Mouse (Mus musculus) kidney, embryonic 15.5 days (tissue): ENCODE results near the gene Comtd1. TPM values are rescaled to one million over a fixed set of nuclear protein-coding genes. Genes with fewer than 3 reads are reported as not detected.

Source experiments
- polyA plus RNA-seq: library from polyadenylated mRNA; unstranded; fragments of >200 nt; fragmentation: Nextera tagmentation; extraction: Ambion mirVana; gene quantifications from 2 replicates; pipeline ENCODE4 v1.2.1, GENCODE M21; 2015

Comtd1 gene
- polyA plus RNA-seq, 1 experiment from 2014 or later: 26.2 TPM

Other genes starting within 250 kb of the Comtd1 start
- gene Dupd1, start 134.4 kb downstream of the Comtd1 start, polyA plus RNA-seq: 0.14 TPM in 1 of 2 replicates, not detected in the other
- 8.8 and 9.5 TPM in 2 replicates for gene Samd8, start 98.4 kb downstream of the Comtd1 start, polyA plus RNA-seq
- gene Dusp13, start 97.8 kb downstream of the Comtd1 start, polyA plus RNA-seq: 0.38 TPM in 1 of 2 replicates, not detected in the other
- gene Vdac2, start 23.7 kb downstream of the Comtd1 start, polyA plus RNA-seq: 318 and 328 TPM in 2 replicates
- 37.0 and 39.5 TPM in 2 replicates for gene Zfp503, start 140.6 kb upstream of the Comtd1 start, polyA plus RNA-seq
- gene Lrmda, start 170.7 kb upstream of the Comtd1 start, polyA plus RNA-seq: 0.90 and 1.1 TPM in 2 replicates